Mouse (Mus musculus) MEL-GATA-1-ER (cell line): Measurements from ENCODE around the gene Rnf157.

Experiments
- DNase-seq: peaks from one replicate; pipeline ENCODE4 v3.0.0-alpha.2; 2012; ENCODE audit warnings: low read depth; ENCODE audit errors: extremely low read depth

Rnf157 gene

DNA sequence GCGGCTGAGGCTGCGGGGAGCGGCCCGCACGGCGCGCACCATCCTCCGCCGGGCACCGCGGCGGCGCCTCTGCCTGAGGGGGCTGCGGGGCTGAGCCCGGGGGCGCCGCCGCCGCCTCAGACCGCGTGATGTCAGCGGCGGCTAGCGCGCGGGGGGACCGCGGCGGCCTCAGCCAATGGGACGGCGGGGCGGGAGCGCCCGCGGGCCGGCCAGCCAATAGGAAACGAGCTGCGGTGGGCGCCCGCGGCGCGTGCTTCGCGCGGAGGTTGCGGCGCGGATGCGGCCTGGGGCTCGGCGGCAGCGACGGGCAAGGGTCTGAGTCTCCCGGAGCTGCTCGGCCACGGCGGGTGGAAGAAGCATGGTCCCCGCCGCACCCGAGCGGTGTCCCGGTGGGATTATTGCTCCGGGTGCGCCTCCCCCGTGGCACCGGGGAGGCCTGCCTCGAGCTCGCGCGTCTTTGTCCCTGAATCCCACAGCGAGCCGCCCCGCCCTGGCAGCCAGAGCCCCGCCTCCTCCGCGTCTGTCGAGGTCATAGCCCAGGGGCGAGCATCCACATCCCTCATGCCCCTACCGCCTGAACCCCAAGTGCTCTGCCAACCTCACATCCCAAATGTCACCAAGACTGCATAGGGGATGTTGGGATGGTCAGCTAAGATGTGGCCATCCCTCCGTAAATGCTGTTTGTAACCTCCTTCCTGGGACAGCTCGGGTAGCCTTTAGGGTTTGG lies at the start of gene Rnf157:
Gene Rnf157 (minus strand): TSS at position 129 of the 727 bp plus-strand sequence.
- DNase-seq, result no peak

DNA sequence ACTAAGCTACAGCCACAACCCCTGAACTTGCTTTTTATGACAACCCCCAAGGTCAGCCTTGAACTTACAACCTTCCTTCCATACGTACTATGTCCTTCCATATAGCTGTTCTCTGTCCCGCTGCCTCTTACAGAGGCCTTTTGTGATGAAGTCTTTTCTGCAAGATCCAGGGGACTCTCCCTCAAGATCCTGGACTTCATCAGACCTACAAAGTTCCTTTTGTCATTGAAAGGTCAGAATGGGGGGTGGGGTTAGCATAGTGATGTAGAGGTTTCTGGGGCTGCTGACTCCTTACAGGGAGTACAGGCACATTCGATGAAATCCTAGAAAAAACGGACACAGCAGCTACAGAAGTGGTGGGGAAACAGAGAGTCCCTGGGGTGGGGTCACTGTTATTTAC lies 47.0 kb upstream of the Rnf157 start:
- DNase-seq, result no peak

DNA sequence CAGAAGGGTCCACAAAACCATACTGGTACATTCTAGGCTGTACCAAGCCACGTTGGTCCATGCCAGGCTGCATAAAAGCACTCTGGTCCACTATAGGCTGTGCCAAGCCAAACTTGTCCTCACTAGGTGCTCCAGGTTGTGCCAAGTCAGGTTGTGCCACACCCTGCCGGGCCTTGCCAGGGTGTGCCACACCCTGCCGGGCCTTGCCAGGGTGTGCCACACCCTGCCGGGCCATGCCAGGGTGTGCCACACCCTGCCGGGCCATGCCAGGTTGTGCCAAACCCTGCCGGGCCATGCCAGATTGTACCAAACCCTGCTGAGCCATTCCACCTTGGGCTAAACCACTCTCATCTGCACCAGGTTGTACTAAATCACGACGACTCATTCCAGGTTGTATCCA lies 43.4 kb upstream of the Rnf157 start:
- no peak for DNase-seq

DNA sequence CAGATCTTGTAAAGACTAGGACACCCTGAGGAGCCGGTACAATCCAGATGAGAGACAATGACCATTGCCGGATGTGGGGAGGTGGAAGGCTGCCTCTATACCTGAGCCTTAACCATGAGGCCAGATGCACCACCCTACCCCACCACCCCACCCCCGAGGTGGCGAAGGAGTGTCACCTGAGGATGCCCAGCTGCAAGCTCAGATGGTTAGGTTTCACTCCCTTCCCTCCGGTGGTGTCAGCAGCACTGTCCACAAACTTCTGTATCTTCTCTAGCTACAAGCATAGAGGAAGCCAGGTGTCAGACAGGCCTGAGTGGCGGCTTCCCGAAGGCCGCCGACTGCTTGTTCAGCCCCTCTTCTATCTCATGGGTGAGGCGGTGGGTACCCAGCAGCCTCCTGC lies 41.1 kb upstream of the Rnf157 start:
- DNase-seq, result no peak

DNA sequence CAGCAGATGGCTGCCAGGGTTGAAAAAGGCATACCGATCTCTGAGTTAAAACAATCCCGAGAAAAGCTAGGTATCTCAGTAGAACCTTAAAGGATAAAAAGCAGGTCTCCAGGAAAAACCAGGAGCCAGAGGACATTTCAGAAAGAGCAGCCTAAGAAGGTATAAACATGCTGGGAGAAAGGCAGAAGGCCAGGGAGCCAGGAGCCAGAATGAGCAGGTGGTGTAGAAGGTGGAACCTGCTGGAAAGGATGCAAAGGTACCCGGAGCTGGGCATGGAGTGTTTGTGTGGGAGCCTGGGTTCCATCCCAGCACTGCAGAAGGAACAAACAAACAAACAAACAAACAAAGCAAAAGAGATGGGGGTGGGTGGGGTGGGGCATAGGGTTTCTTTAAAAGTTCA lies 36.5 kb upstream of the Rnf157 start:
- DNase-seq, result no peak

DNA sequence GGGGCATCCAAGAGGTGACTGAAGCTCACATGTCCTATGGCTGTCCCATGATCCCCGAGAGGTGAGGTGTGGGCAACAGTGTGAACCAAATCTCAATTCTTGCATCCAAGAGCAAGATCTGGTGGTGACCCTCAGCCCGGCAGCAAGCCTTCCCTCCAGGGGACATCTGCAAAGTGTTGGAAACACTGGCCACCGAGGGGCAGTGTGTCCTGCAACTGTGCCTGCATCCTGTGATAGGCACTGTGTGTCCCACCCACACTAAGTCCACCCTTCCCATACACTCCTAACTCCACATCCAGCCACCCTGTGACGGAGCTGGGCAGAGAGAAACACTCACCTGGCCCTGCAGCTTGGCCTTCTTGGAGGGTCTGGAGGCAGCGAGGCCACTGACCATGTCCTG lies 35.0 kb upstream of the Rnf157 start:
- DNase-seq, result no peak

DNA sequence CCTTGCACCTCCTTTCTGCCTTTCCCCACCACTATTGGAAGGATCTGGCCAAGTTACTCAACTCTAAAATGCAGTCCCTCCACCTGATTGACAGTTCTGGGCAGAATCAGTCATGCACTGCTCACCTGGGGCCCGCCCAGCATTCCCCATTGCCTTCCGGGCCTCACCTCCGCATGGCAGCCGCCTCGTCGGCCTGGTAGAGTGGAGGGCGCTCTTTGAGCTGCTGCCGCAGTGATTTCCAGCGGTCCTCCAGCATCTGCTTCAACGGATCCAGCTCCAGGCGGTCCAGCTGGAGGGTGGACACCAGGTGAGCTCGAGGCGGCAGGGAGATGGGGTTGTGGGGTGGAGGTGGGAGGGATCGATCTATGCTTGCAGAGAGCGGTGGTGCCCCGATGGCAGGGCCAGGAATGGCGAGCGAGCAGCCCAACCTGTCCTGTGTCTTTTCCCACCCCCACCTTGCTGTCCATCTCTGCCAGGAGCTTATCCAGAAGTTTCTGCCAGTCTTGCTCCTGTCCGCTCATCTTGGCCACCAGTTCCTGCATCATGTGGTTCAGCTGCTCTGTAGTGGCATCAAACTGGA lies 33.6 kb upstream of the Rnf157 start:
- no peak for DNase-seq

DNA sequence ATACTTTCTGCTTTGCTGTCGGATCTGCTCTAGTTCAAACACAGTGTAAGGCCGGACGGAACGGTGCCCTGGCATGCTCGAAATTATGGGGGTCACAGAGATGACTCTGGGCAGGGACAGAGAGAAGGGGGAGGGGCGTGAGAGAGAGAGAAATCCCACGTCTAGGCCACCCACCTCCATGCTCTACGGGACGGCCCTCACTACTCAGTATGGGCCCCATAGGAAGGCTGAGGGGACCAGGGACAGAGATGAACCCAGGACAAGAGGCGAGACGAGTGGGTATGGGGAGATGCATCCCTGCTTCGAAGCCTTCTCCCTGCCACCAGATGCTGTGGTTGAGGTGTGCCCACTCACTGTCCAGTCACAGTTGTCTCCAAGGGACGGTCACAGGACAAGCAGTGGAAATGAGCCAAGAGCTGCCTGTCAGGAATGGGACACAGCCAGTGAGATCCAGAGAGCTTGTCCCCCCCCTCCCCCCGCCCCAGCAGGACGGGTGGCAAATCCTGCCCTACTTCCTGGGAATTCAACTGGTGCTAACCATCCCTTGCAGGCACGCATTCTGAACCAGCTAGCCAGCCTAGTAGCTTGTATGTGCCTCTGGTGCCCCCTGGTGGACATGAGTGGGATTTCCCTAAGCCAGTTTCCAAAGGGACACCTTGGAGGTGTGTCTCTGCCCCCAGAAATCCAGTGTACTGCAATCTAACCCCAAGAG lies 32.9 kb upstream of the Rnf157 start:
- no peak for DNase-seq

DNA sequence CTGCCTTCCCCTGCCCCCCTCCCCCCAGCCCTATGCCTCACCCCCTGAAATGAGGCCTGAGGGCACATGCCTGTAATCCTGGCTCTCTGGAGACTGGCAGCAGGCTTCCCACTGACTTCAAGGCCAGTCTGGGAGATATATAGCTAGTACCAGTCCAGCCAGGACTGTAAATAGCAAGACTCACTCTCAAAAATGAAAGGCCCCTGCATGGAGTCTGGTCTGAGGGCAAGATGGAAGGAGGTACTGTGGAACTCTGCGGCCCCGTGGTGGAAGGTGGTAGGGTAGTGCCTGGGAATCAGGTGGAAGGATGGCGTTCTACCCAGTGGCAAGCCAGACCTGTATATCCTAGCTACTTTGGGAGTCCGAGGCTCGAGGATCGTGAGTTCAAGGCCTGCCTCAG lies 31.1 kb upstream of the Rnf157 start:
- DNase-seq, result no peak

DNA sequence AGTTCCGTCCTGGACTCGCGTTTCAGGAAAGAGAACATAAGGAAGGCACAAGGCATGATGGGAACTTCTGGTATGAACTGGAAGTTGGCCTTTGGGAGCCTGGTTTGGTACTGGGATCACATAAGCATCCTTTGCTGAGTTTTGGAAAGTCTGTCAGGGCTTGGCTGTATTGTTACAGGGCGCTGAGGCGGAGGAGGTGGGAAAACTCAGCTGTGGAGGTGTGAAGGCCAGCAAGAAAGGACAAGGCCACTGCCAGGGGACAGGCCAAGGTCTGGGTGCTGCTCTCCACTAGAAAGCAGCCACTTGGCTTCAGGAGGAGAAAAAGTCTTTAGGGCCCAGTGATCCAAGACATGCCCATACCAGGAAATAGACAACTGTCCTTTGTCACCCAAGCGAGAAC lies 30.5 kb upstream of the Rnf157 start:
- DNase-seq, result no peak

DNA sequence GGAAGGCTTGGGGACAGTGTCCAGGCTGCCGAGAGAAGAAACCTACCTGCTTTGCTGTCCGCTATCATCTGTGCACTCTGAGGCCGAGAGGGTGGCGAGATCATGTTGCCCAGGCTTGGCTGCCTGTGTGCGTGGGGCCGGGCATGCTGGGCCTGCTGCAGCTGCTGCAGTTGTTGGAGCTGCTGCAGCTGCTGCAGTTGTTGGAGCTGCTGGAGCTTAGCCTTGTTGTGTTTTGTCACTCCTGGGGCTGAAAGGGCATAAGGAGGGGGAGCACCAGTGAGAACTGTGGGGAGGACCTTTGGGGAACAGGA lies 30.0 kb upstream of the Rnf157 start:
- no peak for DNase-seq

DNA sequence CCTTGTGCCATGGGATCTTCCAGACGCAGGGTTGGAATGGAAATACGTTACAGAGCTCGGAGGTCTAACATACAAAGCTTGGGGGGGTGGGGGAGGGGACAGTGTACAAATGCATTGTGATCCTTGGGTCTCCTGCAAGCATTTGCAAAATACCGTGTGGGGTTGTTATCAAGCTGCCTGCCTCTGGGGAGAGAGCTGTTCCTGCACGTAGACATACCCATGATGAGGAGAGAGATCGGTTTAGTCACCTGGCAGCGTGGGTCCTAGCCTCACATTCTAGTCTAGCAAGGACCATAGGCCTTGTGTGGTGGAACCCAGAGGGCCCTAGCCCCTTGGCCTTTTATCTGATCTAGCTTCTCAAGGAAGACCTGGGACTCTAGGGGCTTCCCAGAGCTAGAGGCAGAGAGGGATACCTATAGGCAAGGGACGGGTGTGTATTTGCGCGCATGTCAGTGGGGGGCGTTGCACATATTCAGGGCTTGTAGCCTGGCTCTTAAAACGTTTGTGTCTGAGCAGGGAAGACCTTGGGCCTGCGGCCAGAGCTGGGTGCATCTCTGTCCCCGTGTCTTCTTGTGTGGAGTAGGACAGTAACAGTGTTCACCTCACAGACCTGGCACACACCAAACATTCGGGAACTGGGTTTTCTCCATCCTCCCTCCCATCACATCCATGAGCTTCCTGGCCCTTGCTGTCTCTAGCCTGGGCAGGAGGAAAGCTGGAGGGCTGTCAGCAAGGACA lies 29.5 kb upstream of the Rnf157 start:
- DNase-seq, result no peak

DNA sequence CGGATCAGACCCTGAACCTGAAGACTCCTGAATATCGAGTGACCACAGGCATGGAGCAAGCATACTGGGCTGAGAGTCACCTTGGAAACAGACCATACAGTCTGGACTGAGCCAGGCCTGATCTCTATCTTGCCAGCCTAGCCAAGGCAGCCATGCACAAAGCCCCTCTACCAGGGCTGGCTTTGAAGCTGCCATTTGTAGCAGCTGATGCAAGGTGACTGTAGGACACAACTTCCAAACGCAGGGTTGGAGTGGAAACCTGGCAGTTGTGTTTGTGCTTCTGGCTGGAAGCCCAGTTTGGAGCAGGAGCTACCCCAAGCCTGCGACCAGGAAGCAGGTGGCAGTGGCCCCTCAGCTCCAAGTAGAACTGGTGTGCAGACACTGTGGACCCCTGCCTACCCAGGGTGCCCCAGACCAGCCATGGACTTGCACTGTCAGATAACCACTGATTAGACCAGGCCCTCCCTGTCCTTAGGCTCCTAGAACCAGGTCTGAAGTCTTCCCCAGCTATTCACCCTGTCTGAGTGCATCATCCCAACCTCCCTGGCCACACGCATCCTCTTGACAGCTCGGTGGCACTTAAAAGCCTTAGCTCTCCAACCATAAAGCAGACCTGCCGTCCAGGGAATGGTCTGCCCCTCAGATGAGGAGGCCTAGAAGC lies 27.7 kb upstream of the Rnf157 start:
- DNase-seq, result no peak

DNA sequence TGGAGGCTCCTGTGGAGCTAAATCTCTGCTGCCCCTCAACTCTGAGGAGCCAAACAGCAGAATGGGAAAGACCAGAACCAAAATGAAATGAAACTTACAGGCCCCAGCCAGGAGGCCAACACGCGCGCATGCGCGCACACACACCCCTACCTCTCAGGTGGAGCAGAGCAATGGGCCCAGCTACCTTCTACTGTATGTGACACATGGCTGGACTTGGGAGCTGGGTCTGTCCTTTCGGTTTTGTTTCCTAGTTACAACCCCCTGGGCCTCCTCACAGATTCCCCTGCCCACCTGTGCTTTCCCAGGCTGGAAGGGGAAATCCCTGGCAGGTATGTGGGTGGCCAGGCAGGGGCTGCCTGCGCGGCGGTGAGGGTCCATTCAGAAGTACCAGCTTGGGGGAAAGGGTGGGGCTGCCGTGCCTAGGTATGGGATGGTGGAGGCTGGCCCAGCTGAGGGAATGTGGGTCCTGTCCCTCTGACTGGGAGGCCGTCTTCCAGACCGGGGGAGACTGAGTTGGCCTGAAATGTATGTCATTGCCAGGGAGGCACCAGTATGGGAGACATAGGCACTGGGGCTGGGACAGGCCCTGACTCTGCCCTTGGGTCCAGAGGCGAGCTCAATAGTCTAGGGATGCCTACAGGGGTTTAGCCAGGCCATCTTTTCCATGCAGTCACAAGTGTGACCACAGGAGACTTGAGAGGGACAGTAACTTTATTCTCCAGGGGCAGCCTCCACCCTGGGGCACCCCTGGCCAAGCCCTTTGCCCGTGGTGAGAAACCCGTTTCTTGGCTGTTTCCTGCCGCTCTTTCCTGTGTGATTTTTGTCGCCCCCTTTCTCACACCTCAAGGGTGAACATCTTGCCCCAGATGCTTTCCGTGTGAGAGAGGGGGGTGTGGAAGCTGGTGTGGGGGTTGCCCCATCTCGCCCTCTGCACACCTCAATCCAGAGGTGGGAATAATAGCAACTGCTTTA lies 26.7 kb upstream of the Rnf157 start:
- DNase-seq, result no peak

DNA sequence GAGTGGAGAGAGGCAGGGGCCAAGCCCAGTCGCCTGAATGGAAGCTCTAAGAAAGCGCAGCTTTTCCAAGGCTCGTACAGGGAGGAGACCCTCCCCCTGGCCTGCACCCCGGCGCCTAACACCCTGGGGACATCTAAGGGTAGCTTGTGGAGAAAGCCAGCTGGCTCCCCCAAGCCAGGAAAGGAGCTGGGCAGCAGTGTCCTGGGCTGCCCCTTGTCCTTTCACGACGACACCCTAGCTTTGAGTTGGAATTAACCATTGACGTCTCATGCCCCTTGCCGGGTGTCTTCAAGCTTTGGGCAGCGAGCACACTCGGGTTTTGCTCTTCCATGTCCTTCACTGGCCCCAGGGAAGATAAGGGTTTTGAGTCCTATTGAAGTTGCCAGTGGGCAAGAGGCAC lies 24.7 kb upstream of the Rnf157 start:
- DNase-seq, result no peak

DNA sequence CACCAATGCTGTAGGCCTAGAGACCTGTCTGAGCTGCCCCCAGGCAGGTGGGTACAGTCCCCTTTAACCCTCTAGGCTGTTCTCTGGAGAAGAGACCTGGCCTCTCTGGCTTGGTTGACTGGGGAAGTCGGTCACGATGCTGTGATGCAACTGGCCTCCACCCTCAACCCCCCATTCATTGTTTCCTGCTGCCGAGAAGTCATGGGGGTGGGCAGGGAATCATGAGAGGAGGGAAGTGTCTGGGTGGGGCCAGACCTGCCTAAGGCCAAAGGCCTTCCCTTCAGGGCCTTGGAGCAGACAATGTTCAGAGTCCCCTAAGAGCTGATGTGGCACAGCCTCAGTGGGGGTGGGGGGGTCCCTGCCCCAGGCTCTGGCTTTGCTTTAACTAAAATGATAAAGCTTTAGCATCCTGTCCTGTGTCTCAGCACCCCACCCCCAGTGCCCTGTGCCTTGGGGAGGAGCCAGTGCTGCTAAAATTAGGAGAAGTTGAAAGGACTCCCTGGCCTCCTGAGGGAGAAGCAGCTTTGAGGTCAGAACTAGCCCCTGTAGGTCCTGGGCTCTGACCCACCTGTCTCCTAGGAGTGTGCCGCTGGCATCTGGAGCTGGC lies 24.0 kb upstream of the Rnf157 start:
- no peak for DNase-seq

DNA sequence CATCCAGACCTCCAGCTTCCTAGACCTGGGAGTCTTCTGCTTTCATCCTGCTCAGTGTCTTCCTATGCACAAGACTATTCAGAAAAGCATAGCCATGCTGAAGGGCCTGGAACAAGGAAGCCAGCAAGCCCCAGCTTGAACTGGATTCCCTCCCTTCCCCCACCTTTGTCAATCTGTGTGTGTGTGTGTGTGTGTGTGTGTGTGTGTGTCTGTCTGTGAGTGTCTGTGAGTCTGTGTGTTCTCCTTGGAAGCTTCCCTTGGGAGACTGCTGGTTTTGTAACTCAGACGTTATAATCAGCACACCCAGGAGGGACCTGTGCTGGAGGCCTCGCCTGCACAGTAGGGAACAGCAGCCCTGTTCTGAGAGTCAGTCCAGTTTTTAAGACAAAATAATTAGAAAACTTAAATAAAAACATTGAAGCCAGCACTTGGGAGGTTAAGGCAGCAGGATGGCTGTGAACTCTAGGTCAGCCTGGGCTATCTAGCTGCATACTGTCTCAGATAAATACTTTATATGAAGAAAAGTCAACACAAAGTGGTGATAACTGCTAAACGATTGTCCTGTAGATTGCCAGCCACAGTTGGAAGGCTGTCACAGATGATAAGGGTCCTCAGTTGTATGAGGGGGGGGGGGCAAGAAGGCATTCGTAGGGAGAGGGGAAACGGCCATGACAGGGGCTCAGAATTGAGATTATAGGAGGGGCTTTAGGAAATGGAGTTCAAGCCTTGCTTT lies 23.3 kb upstream of the Rnf157 start:
- no peak for DNase-seq

DNA sequence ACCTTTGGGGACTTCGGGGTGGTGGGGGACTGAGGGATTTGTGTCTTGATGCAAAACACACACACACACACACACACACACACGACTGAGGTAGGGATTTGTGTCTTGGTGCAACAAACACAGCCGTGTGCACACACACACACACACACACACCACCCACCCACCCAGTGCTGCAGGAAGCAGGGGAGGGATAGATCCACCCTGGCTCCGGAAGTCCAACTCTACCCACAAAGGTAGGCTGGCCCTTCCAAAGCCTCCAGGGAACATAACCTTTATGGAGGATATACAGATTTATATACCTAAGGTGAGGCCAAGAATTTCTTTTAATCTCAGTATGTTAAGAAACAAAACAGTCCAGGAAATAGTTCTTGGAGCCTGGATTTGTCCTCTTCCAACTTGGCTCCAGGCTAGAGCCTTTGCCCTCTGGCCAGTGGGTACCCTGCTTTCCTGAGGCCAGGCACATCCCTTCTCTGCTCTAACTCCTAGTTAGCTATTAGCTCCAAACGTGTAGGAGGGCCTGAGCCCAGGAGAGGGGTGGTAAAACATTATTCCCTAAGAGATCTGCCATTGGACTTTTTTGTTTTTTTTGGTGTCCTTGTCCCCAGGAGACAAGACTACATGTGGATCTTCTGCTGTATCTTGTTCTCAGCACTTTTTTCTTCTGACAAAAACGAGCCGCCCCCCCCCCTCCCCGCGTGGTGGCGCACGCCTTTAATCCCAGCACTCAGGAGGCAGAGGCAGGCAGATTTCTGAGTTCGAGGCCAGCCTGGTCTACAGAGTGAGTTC lies 22.3 kb upstream of the Rnf157 start:
- DNase-seq, result no peak
